Mouse (Mus musculus): ENCODE data around the gene Gpc6. TPM values are rescaled to one million over a fixed set of nuclear protein-coding genes. Genes with fewer than 3 reads are reported as not detected.
A peak's percentile ranks its signal among the peaks of the same experiment; 100 is the strongest.

Gpc6 gene
- polyA plus RNA-seq, 1 experiment from 2014 or later = 49.0 TPM

DNA sequence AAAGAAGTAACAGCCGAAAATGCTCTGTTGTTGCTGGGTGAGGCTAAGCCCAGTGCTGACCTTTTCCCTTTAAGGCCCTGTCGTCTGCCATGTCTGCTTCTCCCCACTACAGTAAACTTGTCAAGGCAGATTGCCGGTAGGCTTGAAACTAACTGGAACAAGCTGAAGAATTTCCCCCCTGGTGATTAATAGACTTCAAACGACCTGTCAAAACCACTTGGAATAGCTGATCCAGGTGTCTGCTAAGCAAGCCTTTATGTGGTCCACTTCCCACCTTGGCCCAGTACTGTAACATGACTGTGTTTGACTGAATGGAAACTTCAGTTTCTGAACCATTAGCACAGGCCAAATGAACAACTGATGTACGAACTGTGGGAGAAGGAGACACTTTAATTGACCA lies 856.6 kb downstream of the Gpc6 start:
- Histone ChIP-seq H3K27me3 (peaks cover 28% of the 10 kb centered on the region; the same call in 1 of the 2 replicates), H3K4me2 (no peak overlapping the region), H3K9me3 (no peaks in the 10 kb centered on the region), H3K4me1 (replicated peaks) (peaks cover 22% of the 10 kb centered on the region), H3K9ac (replicated peaks) (no peak overlapping the region), H3K4me3 (replicated peaks) (no peak overlapping the region), H3K27ac (no peak overlapping the region), H3K36me3 (no peaks in the 10 kb centered on the region)
- ATAC-seq (ENCODE audit: insufficient number of reproducible peaks, insufficient read depth, low FRiP score, low TSS enrichment, low read depth) = peak; percentile 46; the same call in 1 of the 2 replicates
- 20% methylated on average over 5 of the region's 5 CpGs for WGBS

DNA sequence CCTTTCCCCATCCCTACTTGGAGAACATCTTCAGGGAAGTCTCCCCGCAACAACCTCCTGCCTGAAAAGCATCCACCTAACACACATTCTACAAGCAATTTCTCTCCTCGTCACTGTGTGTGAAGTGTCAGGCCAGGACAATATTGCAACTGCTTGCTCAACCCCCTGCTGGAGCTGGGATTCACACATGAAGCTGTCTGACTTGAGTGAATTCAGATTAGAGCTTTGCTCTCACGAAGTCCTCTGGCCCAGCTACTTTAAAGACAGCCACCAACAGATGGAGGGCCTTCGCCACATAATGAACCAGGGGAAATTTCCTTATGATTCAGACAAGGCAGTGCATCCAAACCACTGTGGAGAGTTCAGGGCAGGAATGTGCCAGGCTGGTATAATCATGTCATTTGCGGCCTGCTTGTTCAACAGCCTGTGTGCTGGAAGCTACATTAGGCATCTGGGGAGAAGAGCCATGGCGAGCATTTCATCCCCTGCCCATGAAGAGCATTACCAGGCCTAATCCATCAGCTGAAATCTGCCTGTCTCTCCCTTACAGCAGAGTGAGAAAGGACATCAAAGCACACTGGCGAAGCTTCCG lies 858.7 kb downstream of the Gpc6 start:
- no peaks in the 10 kb centered on the region for H3K36me3 ChIP-seq
- H3K4me2 ChIP-seq = no peak overlapping the region
- peaks cover 28% of the 10 kb centered on the region; the same call in 1 of the 2 replicates for H3K27me3 ChIP-seq
- ATAC-seq (ENCODE audit: insufficient number of reproducible peaks, insufficient read depth, low FRiP score, low TSS enrichment, low read depth) = no peak
- H3K4me1 ChIP-seq (replicated peaks) = peaks cover 21% of the 10 kb centered on the region
- no peak overlapping the region for H3K27ac ChIP-seq
- no peak overlapping the region for H3K4me3 ChIP-seq (replicated peaks)
- 66% methylated on average over 8 of the region's 8 CpGs for WGBS
- no peak overlapping the region for H3K9ac ChIP-seq (replicated peaks)
- H3K9me3 ChIP-seq = no peaks in the 10 kb centered on the region

- H3K27me3 ChIP-seq = peaks cover 23% of the 10 kb centered on the region; the same call in 1 of the 2 replicates
- peaks cover 21% of the 10 kb centered on the region for H3K4me1 ChIP-seq (replicated peaks)
- WGBS = 74% methylated on average over 9 of the region's 9 CpGs
- no peak overlapping the region for H3K9ac ChIP-seq (replicated peaks)
- no peak overlapping the region for H3K4me2 ChIP-seq
- no peaks in the 10 kb centered on the region for H3K36me3 ChIP-seq
- ATAC-seq (ENCODE audit: insufficient number of reproducible peaks, insufficient read depth, low FRiP score, low TSS enrichment, low read depth) = no peak
- H3K4me3 ChIP-seq (replicated peaks) = no peak overlapping the region
- no peaks in the 10 kb centered on the region for H3K9me3 ChIP-seq
- no peak overlapping the region for H3K27ac ChIP-seq
Observed at GRCm38 (mm10) chr14:117784960-117785359, 859.8 kb downstream of the Gpc6 start.

DNA sequence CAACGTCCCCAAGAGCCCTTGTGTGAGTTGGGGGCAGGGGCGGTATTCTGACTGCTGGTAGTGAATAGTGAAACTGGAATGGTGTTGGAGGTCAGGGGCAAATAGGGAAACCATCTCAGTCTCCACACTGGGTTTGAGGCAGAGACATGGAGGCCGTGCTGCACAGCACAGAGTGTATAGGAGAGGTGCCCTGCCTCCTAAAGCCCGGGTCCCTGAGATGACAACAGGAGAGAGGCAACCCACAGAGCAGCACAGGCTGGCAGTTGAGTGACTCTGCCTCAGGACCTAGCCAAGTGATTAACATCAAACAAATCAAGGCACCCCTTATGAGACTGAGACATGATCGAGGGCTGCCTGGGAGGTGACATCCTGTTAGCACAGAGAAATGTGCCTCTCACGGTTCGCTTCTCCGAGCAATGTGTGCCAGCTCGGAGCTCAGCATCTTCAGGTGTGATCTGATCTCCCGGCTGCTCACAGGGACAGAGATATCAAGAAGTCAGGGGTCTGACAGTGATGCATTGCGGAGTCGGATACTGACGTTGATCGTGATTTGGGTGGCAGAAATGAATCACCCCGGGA lies 860.5 kb downstream of the Gpc6 start:
- 78% methylated on average over 15 of the region's 15 CpGs for WGBS
- no peak overlapping the region for H3K9ac ChIP-seq (replicated peaks)
- no peaks in the 10 kb centered on the region for H3K9me3 ChIP-seq
- H3K4me1 ChIP-seq (replicated peaks) = peaks cover 21% of the 10 kb centered on the region
- H3K4me3 ChIP-seq (replicated peaks) = no peak overlapping the region
- H3K27me3 ChIP-seq = peaks cover 23% of the 10 kb centered on the region; the same call in 1 of the 2 replicates
- H3K36me3 ChIP-seq = no peaks in the 10 kb centered on the region
- ATAC-seq (ENCODE audit: insufficient number of reproducible peaks, insufficient read depth, low FRiP score, low TSS enrichment, low read depth) = no peak; the same call in 1 of the 2 replicates
- no peak overlapping the region for H3K27ac ChIP-seq
- no peak overlapping the region for H3K4me2 ChIP-seq

GRCm38 (mm10) chr14:117786647-117787046 lies 861.5 kb downstream of the Gpc6 start:
- peak overlapping the region; percentile 39 for H3K4me2 ChIP-seq
- WGBS = 29% methylated on average over 7 of the region's 7 CpGs
- peaks cover 23% of the 10 kb centered on the region; the same call in 1 of the 2 replicates for H3K27me3 ChIP-seq
- no peak overlapping the region for H3K27ac ChIP-seq
- H3K4me1 ChIP-seq (replicated peaks) = peaks cover 20% of the 10 kb centered on the region
- H3K4me3 ChIP-seq (replicated peaks) = no peak overlapping the region
- no peaks in the 10 kb centered on the region for H3K36me3 ChIP-seq
- ATAC-seq (ENCODE audit: insufficient number of reproducible peaks, insufficient read depth, low FRiP score, low TSS enrichment, low read depth) = no peak
- H3K9ac ChIP-seq (replicated peaks) = no peak overlapping the region
- H3K9me3 ChIP-seq = no peaks in the 10 kb centered on the region

DNA sequence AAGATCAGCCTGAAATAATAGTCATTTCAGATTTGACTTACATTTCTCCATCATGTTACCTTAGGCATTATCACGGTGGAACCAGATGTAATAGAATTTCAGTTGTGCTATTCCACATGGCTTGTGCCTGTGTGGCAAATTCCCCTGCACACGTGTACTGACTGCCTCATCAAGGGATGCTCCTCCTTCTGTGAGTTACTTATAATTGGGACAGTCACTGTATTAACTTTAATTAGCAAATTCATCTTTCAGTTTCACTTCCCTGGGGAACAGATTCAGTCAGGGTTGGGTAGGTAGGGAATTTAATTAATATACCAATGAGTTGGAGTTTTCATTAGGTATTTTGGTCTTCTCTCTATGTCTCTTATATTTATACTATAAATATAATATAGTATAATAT lies 869.8 kb downstream of the Gpc6 start:
- Histone ChIP-seq H3K4me3 (replicated peaks) (no peak overlapping the region), H3K4me2 (no peak overlapping the region), H3K36me3 (no peaks in the 10 kb centered on the region), H3K9me3 (no peaks in the 10 kb centered on the region), H3K9ac (replicated peaks) (no peak overlapping the region), H3K27me3 (no peaks in the 10 kb centered on the region), H3K4me1 (replicated peaks) (no peaks in the 10 kb centered on the region), H3K27ac (no peak overlapping the region)
- no peak for ATAC-seq (ENCODE audit: insufficient number of reproducible peaks, insufficient read depth, low FRiP score, low TSS enrichment, low read depth)
- 85% methylated on average over 2 of the region's 2 CpGs for WGBS

DNA sequence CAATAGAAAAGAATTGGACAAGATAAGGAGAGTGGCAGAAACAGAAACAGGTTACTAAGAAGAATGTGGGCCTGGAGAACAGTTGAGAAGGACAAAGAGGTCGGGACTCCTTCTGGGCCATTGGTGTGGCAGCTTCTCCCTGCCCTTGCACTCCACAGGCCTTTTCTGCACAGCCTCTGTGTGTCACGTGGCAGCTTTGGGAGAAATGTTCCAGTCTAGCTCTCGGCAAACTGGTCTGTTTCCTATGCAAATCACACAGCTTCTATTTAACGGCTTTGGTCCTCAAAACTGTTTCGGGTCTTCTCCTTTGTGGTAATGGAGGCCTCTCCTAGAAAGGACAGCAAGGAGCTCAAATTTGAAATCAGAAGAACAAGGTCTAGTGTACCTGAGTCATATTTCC lies 871.5 kb downstream of the Gpc6 start:
- Histone ChIP-seq H3K27me3 (no peaks in the 10 kb centered on the region), H3K4me2 (no peak overlapping the region), H3K4me1 (replicated peaks) (no peaks in the 10 kb centered on the region), H3K9ac (replicated peaks) (no peak overlapping the region), H3K36me3 (no peaks in the 10 kb centered on the region), H3K4me3 (replicated peaks) (no peak overlapping the region), H3K27ac (no peak overlapping the region), H3K9me3 (no peaks in the 10 kb centered on the region)
- ATAC-seq (ENCODE audit: insufficient number of reproducible peaks, insufficient read depth, low FRiP score, low TSS enrichment, low read depth) = no peak
- 83% methylated on average over 5 of the region's 5 CpGs for WGBS

DNA sequence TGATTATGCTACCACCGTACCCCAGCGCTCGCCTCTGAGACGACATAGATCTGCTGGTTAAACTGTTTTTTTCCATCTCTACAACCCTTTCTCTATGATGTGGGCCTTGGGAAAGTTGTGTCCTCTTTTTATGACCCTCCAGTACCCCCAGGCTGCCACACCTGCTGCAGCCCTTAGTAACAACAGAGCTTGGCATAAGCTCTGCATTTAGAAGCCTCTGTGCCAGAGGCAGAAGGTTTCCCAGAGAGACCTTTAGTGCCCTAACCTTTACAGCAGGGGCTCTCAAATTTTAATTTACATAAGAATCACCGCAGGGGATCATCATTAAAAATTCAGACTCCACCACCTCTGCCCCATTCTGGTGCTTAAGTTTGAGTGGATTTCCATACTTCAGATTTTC lies 875.3 kb downstream of the Gpc6 start:
- no peak for ATAC-seq (ENCODE audit: insufficient number of reproducible peaks, insufficient read depth, low FRiP score, low TSS enrichment, low read depth)
- 83% methylated on average over 5 of the region's 5 CpGs for WGBS
- H3K9me3 ChIP-seq = no peaks in the 10 kb centered on the region
- no peaks in the 10 kb centered on the region for H3K27me3 ChIP-seq
- H3K4me3 ChIP-seq (replicated peaks) = no peak overlapping the region
- no peak overlapping the region for H3K4me2 ChIP-seq
- H3K9ac ChIP-seq (replicated peaks) = no peak overlapping the region
- no peak overlapping the region for H3K27ac ChIP-seq
- H3K4me1 ChIP-seq (replicated peaks) = no peaks in the 10 kb centered on the region
- no peaks in the 10 kb centered on the region for H3K36me3 ChIP-seq

GRCm38 (mm10) chr14:117807846-117808245 lies 882.7 kb downstream of the Gpc6 start:
- WGBS = 97% methylated on average over 4 of the region's 4 CpGs
- H3K36me3 ChIP-seq = no peaks in the 10 kb centered on the region
- no peak overlapping the region for H3K4me2 ChIP-seq
- no peak overlapping the region for H3K9ac ChIP-seq (replicated peaks)
- H3K4me3 ChIP-seq (replicated peaks) = no peak overlapping the region
- H3K27me3 ChIP-seq = no peaks in the 10 kb centered on the region
- H3K27ac ChIP-seq = no peak overlapping the region
- ATAC-seq (ENCODE audit: insufficient number of reproducible peaks, insufficient read depth, low FRiP score, low TSS enrichment, low read depth) = no peak
- H3K9me3 ChIP-seq = no peaks in the 10 kb centered on the region
- peaks cover 7% of the 10 kb centered on the region; the same call in 1 of the 2 replicates for H3K4me1 ChIP-seq (replicated peaks)

- 83% methylated on average over 2 of the region's 2 CpGs for WGBS
- Histone ChIP-seq H3K27me3 (no peaks in the 10 kb centered on the region), H3K36me3 (no peaks in the 10 kb centered on the region), H3K27ac (no peak overlapping the region), H3K4me1 (replicated peaks) (peaks cover 7% of the 10 kb centered on the region; the same call in 1 of the 2 replicates), H3K9me3 (no peaks in the 10 kb centered on the region), H3K4me3 (replicated peaks) (no peak overlapping the region), H3K4me2 (no peak overlapping the region), H3K9ac (replicated peaks) (no peak overlapping the region)
- ATAC-seq (ENCODE audit: insufficient number of reproducible peaks, insufficient read depth, low FRiP score, low TSS enrichment, low read depth) = no peak
Observed at GRCm38 (mm10) chr14:117808326-117808725, 883.2 kb downstream of the Gpc6 start.

DNA sequence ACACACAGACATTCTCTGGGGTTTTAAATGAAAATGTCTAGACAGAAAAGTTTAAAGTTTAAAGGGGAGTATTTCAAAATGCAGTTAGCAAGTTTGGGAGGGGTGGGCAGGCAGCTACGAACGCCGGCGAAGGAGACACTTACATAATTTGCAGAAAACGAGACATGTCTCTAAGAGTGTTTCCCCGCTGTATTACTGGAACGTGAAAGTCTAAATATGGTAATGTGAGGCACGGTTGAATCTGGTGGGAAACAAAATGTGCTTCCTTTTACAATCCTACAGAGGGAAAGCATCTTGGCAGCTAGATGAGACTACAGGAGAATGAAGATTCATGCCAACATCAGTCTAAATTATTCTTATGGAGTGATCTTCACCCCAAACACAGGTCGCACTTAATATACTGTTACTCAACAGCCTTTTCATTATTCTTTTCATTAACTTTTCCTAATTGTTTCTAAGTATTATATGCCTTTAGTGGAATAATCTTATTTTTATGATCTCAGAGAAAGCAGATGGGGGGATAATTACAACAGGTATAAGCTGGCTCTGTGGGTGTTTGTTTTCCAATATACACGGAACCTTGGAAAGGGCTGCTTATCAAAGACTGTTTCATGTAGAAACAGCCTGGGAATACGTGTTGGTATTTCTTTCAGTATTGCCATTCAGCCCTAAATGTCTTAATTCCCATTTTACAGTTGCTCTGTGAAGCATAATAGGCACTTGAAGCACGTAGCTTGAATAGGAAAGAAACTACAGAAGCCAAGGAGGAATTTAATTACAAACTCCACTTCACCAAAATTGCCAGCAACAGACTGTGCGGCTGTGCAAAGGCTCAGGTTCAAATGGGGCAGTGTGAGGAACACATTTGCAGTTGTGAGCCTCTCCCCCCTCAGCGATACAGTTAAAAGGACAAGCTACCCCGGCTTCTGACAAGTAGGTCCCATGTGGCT lies 885.5 kb downstream of the Gpc6 start:
- Histone ChIP-seq H3K4me3 (replicated peaks) (no peak overlapping the region), H3K27ac (no peak overlapping the region), H3K4me2 (no peak overlapping the region), H3K9ac (replicated peaks) (no peak overlapping the region), H3K9me3 (no peaks in the 10 kb centered on the region), H3K36me3 (no peaks in the 10 kb centered on the region), H3K27me3 (no peaks in the 10 kb centered on the region), H3K4me1 (replicated peaks) (peaks cover 7% of the 10 kb centered on the region; the same call in 1 of the 2 replicates)
- WGBS = 85% methylated on average over 15 of the region's 15 CpGs
- ATAC-seq (ENCODE audit: insufficient number of reproducible peaks, insufficient read depth, low FRiP score, low TSS enrichment, low read depth) = no peak

Data from limb, embryonic 12.5 days (tissue).